Comparison of ENCODE assay signal across 11 mouse cellular contexts in genomic region chr2:117455740-117456455, GRCm38 (mm10).
A peak's percentile ranks its signal among the peaks of the same experiment; 100 is the strongest.
DNase-seq lines count a peak whose midpoint lies in the region; ATAC-seq and TF ChIP-seq lines count a peak whose summit lies in the region.
"Had no signal": no experiment of that assay in that cellular context is flagged by ENCODE, and none has a peak within 500 bp of the region (broad histone marks: within the 10 kb centered on the region; RNA-seq: fewer than 3 reads in every experiment).

No protein-coding gene starts in this region.

- no peak overlapping the region for H3K4me2 ChIP-seq in lung, embryonic 16.5 days (ENCODE audit: low read depth, low read length)
- no peak overlapping the region for H3K4me2 ChIP-seq in forebrain, embryonic 15.5 days (replicated peaks)
- no peak overlapping the region for H3K4me2 ChIP-seq in intestine, embryonic 15.5 days (replicated peaks)
- no peak overlapping the region for H3K4me2 ChIP-seq in stomach, embryonic 15.5 days

- no peaks in the 10 kb centered on the region for H3K27me3 ChIP-seq in lung, embryonic 16.5 days (ENCODE audit: control insufficient read depth, insufficient read depth, low read depth, low read length)
- no peaks in the 10 kb centered on the region for H3K27me3 ChIP-seq in forebrain, embryonic 15.5 days
- H3K27me3 ChIP-seq in intestine, embryonic 15.5 days (replicated peaks): no peaks in the 10 kb centered on the region
- H3K27me3 ChIP-seq in stomach, embryonic 15.5 days (replicated peaks): no peaks in the 10 kb centered on the region
- H3K27me3 ChIP-seq in heart, adult 2 months (ENCODE audit: control insufficient read depth, insufficient read depth, low read length): no peaks in the 10 kb centered on the region

- 51% methylated on average over 7 of the region's 7 CpGs for WGBS in lung, embryonic 16.5 days
- WGBS in forebrain, embryonic 15.5 days: 36% methylated on average over 7 of the region's 7 CpGs
- WGBS in intestine, embryonic 15.5 days: 49% methylated on average over 7 of the region's 7 CpGs
- WGBS in stomach, embryonic 15.5 days: 51% methylated on average over 7 of the region's 7 CpGs
- WGBS in heart, adult 2 months: 72% methylated on average over 7 of the region's 7 CpGs

- peaks cover 2% of the 10 kb centered on the region; the same call in 1 of the 2 replicates for H3K4me1 ChIP-seq in lung, embryonic 16.5 days (replicated peaks; ENCODE audit: control insufficient read depth, insufficient read depth, low read length)
- H3K4me1 ChIP-seq in forebrain, embryonic 15.5 days: peaks cover 10% of the 10 kb centered on the region
- H3K4me1 ChIP-seq in intestine, embryonic 15.5 days (replicated peaks): no peaks in the 10 kb centered on the region; the same call in 1 of the 2 replicates
- no peaks in the 10 kb centered on the region for H3K4me1 ChIP-seq in stomach, embryonic 15.5 days
- H3K4me1 ChIP-seq in heart, adult 2 months (ENCODE audit: control insufficient read depth, insufficient read depth, low read length): no peaks in the 10 kb centered on the region

- no peak for TF ChIP-seq EP300 in heart, adult 2 months (IDR thresholded peaks at IDR 0.05; ENCODE audit: insufficient read depth, low read depth, low read length)

- ATAC-seq in lung, embryonic 16.5 days (ENCODE audit: low read depth): 0 out of 2 replicates have a peak, but pooled peaks have one; percentile 39
- peak; percentile 66; the same call in 1 of the 2 replicates for ATAC-seq in forebrain, embryonic 15.5 days (replicated peaks)
- peak; percentile 68 for ATAC-seq in intestine, embryonic 15.5 days
- ATAC-seq in stomach, embryonic 15.5 days (ENCODE audit: insufficient read depth, low FRiP score, low read depth): no peak; the same call in 1 of the 2 replicates

- H3K27ac ChIP-seq in lung, embryonic 16.5 days (ENCODE audit: low read length): no peak overlapping the region
- H3K27ac ChIP-seq in forebrain, embryonic 15.5 days (replicated peaks): no peak overlapping the region
- H3K27ac ChIP-seq in intestine, embryonic 15.5 days: no peak overlapping the region
- H3K27ac ChIP-seq in stomach, embryonic 15.5 days: peak overlapping the region; percentile 57
- no peak overlapping the region for H3K27ac ChIP-seq in heart, adult 2 months
- no peak overlapping the region for H3K27ac ChIP-seq in left cerebral cortex, adult 2 months

- no peak for DNase-seq in lung, postnatal 14 days
- DNase-seq in heart, adult 2 months: no peak
- no peak for DNase-seq in left cerebral cortex, adult 2 months (ENCODE audit: extremely low spot score in 1 of 2, low spot score in 2 of 2)
- DNase-seq: heart, postnatal 14 days; lung, adult 18-20 months; spleen, adult 18-20 months; thymus, postnatal 36 days had no signal

- H3K9ac ChIP-seq in lung, embryonic 16.5 days (ENCODE audit: low read length): no peak overlapping the region
- H3K9ac ChIP-seq in forebrain, embryonic 15.5 days (replicated peaks): no peak overlapping the region
- H3K9ac ChIP-seq in intestine, embryonic 15.5 days: no peak overlapping the region
- H3K9ac ChIP-seq in stomach, embryonic 15.5 days: no peak overlapping the region
- no peak overlapping the region for H3K9ac ChIP-seq in heart, adult 2 months (ENCODE audit: low read depth, low read length)

- no peaks in the 10 kb centered on the region for H3K36me3 ChIP-seq in lung, embryonic 16.5 days (ENCODE audit: control insufficient read depth, insufficient read depth, low read length)
- no peaks in the 10 kb centered on the region for H3K36me3 ChIP-seq in forebrain, embryonic 15.5 days
- H3K36me3 ChIP-seq in intestine, embryonic 15.5 days: no peaks in the 10 kb centered on the region
- no peaks in the 10 kb centered on the region for H3K36me3 ChIP-seq in stomach, embryonic 15.5 days
- H3K36me3 ChIP-seq in heart, adult 2 months (ENCODE audit: control insufficient read depth, insufficient read depth, low read length): no peaks in the 10 kb centered on the region

- H3K79me2 ChIP-seq in heart, adult 2 months (replicated peaks; ENCODE audit: control insufficient read depth, insufficient read depth, low read length): no peaks in the 10 kb centered on the region

- TF ChIP-seq POLR2A in heart, adult 2 months (IDR thresholded peaks at IDR 0.05; ENCODE audit: insufficient read depth, low read depth, low read length): no peak

- intact Hi-C loops in heart, adult 2 months (cut with DNase I): loop anchor here (10.0 kb wide), 1 partner anchor 789 kb away; no protein-coding TSS in a partner anchor
- intact Hi-C loops in left cerebral cortex, adult 2 months (cut with DNase I): loop anchor here (5.0 to 10.0 kb wide), 2 partner anchors 659 to 791 kb away; partner anchors contain the start of gene Thbs1

- H3K4me3 ChIP-seq in lung, embryonic 16.5 days (ENCODE audit: low read length): no peak overlapping the region
- H3K4me3 ChIP-seq in forebrain, embryonic 15.5 days: no peak overlapping the region
- no peak overlapping the region for H3K4me3 ChIP-seq in intestine, embryonic 15.5 days (replicated peaks)
- no peak overlapping the region for H3K4me3 ChIP-seq in stomach, embryonic 15.5 days (replicated peaks)
- no peak overlapping the region for H3K4me3 ChIP-seq in heart, adult 2 months
- no peak overlapping the region for H3K4me3 ChIP-seq in left cerebral cortex, adult 2 months

- H3K9me3 ChIP-seq in lung, embryonic 16.5 days (ENCODE audit: control insufficient read depth, low read length): no peaks in the 10 kb centered on the region
- no peaks in the 10 kb centered on the region for H3K9me3 ChIP-seq in forebrain, embryonic 15.5 days
- H3K9me3 ChIP-seq in intestine, embryonic 15.5 days: no peaks in the 10 kb centered on the region
- H3K9me3 ChIP-seq in stomach, embryonic 15.5 days: no peaks in the 10 kb centered on the region

- TF ChIP-seq CTCF in heart, adult 2 months (IDR thresholded peaks at IDR 0.05): no peak
- no peak for TF ChIP-seq CTCF in left cerebral cortex, adult 2 months (IDR thresholded peaks at IDR 0.05)
